Mouse (Mus musculus) B cell, adult 2 months (primary cell): ENCODE data around the gene Zc3h6.
A peak's percentile ranks its signal among the peaks of the same experiment; 100 is the strongest.

ENCODE experiments used
- DNase-seq, 2 experiments: peaks; one replicate each; pipeline ENCODE4 v3.0.0; 2022

Gene Zc3h6

DNA sequence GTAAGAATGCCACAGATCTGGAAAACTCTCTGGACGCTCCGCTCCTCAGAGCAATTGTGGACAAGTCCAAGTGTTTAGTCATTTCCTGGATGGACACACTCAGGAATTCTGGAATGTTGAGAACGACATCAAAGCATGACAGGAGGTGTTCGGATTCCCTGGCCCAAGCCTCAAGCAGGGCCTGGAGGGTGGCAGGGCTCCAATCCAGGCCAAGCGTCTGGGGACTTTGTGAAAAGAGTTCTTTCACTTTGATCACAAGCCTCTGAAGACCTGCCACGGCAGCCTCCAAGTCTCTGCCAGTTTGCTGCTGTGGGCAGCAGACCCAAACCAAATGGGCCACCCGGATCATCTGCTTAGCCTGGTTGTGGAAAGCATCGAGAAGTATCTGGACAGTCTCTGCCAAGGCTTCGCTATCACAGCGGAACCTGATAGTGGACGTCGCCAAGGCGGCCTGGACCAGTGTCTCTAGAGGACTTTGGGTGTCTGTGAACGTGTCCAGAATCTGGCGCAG is 71.3 kb downstream of the Zc3h6 start:
- no peak for DNase-seq

DNA sequence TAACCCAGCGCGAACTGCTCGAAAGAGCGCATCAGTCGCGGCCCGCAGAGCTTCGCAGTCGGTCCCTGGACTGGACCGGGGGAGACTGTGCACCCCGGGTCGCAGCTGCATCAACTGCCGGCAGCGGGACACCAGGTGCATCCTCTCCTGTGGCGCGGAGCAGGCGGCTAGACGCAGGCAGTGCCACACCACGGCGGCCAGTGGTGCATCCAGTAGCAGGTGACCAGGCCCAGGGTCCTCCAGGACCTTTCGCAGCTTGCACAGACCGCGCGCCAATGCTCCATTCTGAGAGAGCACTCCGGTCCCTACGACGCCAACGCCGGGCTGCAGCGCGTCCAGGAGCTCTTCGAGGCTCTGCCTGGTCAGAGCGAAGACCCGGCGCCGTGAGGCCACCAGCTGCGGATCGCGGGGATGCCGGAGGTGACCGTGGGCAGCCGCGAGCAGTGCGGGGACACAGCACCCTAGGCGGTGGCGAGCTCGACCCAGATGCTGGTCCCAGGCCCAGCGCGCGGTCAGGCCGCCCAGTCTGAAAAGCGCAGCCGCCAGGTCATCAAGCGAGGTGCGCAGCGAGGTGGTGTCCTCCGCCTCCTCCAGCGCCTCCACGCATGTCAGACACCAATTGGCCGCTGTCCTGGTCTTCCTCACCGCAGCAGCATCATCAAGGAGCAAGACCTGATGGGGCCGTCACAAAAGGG is 71.9 kb downstream of the Zc3h6 start:
- peak; percentile 6 to 9 for DNase-seq

DNA sequence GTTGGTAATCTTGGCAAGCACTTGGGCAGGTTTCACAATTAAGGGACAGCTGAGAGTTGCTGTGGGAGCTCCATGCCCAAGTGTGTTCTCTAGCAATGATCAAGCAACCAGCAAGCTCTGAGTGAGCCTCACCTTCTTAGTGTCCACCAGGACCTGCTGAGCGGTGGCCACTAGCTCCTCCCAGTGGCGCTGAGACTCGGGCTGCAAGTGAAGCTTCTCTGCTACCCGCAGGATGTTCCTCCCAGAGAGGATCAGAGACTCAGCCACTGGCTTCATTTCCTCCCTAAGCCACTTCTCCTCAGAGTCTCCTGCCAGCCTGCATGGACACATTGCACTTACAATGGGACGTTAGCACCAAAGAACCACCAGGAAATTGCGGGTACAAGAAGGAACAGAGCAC is 73.4 kb downstream of the Zc3h6 start:
- DNase-seq = no peak

DNA sequence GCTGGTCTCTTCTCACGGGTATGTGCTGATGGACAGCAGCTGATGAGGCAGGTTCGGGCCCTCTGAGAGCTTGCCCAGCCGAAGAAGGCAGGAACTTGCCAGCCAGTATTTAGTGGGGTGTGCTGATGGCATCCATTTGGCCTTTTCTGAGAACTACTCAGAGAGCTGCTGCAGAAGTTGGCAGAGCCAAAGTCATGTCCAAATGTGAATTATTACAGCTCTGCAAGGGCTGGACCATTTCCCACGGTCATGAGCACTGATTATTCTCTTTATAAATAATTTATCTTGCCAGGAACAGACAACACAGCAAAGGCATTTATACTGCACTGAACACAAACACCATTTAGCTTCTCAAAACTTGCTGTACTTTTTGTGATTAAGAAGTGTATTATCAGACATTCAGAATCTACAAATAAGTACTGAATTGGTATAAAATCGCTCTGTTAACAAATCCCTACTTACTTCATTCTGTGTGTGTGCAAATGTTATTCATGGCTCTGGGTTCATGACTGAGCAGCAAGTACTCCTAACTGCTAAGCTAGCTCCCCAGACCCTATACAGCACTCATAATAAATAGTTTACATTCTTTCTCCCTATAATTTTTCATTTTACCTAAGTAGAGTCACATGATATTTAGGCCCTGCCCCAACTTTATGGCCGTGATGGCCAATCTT is 79.1 kb downstream of the Zc3h6 start:
- no peak for DNase-seq

DNA sequence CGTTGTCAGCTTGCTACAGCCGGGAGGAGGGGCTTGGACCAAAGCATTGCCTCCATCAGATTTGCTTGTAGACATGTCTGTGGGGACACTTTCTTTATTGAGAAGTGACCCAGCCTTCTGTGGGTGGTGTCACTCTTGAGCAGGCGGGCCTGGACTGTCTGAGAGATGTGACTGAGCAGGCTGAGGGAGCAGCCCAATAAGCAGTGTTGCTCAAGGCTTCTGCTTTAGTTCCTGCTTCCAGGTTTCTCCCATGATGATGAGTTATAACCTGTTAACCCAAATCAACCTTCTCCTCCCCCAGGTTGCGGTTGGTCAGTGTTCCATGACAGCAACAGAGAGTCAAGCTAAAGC is 79.6 kb downstream of the Zc3h6 start:
- DNase-seq = no peak

DNA sequence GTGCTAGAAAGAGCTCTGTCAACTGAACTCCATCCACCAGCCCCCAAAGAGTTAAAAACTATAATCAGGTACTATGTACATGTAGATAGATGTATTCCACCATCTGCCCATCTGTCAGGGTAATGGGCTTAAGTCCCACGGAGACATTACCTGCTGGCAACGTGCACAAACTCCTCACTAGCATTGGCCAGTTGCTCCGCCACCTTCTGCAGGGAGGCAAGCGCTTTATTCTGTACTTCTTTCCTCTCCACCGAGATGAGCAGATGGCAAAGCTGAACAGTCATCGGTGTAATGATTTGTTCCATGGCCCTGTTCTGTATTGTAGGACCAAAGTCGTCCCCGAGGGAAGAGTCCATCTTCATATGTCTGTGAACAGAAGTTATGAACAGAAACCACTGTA is 80.6 kb downstream of the Zc3h6 start, which contains the start of gene Vinac1:
Gene Vinac1, minus strand, starts transcription at position 362 of the 400 bp plus-strand sequence.
- no peak for DNase-seq

DNA sequence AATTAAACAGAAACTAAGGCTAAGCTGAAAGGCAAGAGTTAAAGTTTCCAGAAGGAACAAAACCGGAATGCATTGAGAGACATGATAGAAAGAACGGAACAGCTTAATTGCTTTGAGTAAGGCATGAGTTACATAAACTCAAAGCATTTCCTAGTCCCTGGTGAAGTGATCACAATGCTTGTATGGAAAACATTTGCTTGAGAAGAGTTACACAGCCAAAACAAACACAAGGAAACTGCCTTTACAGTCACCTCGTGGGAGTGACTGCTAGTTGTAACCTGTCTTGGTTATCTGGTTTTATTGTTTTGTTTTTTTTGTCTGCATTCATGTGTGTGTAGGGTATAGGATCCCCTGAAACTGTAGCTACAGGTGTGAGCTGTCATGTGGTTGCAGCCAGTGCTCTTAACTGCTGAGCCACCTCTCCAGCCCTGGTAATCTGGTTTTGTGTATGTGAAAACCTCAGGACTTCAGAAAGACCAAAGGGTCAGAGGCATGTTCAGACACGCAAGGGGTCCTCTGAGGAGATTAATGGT is 85.3 kb downstream of the Zc3h6 start:
- no peak for DNase-seq

DNA sequence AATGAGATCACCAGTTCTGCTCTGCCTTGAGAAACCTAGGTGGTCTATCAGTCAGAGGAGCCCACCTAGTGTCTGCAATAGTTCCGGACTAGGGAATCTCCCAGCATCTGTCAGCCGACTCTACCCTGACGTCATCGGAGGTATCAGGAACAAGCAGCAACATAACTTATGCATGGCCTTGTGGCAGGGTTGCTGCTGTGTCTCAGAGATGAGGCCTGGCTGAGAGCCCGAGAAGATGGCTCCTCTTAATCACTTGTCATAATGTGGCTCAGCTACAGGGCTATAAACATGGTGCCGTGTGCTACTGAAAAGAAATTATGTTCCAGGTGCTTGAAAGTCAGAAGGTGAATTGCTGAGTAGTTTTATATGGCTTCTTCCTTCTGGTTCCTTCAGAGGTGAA is 88.5 kb downstream of the Zc3h6 start:
- DNase-seq = no peak

DNA sequence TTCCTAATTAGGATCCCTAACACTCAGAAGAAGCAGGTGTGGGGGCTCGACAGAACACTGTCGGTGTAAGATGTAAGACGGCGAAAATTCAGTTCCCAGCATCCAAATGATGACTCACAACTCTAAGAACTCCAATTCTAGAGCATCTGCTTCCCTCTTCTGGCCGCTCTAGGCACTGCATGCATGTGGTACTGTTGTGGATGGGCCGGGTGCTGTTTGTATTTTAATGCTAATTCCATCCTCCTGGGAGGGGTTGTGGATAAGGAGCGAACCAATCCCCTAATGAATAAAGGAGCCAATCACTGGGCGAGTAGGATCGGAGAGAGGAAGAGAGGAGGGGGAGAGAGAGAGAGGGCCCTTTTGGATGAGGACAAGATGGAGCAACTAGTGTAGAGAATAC is 89.4 kb downstream of the Zc3h6 start:
- DNase-seq = peak; percentile 58 to 61

DNA sequence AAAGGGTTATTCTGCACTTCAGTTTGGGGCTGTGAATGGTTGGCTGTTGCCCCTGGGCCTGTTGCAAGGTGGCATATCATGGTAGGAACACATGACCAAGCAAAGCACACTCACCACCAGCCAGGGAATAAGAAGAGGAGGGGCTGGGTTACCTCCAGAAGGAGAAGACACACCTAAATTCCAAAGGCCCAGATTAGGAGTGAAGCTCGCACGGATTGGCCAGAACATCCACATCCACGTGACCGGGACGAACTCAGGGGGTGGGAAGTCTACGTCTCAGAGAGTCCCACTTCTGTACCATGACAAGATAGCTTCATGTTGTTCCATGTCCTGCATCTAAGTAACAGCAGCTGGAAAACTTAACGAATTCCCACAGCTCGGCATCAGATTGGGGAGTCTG is 90.1 kb downstream of the Zc3h6 start:
- no peak for DNase-seq

DNA sequence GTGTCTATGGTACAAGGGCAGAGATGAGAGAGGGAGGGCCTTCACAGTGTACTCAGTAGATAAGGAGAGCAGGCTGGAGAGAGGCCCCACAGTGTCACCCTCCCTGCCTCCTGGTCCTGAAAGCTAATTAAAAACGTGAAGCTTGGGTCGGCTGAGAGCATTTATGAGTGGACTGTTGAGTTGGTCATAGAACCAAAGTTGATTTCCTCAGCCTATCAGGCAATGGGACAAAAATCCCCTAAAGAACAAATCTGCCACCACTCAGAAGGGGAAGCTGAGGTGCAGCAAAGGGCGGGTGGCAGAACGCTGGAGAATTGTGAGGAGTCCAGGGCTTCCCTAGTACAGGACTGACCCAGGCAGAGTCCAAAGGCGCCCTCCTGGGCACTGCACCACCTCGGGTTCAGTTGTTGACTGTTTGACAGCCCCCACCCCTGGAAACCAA is 90.7 kb downstream of the Zc3h6 start:
- no peak for DNase-seq

DNA sequence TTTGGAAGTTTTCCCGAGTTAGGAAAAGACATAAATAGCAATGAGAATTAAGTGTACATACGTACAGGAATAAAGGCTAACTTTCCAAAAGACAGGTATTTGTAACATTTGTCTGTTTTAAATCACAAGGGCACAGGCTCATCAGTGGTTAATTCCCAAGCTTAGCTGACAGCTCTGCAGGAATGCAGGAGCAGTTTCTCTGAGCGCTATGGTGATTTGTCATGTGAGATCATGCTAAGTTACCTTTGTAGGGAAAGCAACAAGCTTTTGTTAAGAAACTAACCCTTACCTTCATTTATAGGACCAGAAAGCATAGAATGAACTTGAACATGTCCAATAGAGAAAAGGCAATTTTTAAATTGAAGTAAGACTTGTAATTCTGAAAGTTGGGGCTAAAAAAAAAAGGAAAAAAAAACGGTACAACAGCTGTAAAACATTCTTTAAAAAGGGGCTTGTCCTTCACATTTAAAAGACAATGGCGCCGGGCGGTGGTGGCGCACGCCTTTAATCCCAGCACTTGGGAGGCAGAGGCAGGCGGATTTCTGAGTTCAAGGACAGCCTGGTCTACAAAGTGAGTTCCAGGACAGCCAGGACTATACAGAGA is 94.4 kb downstream of the Zc3h6 start:
- no peak for DNase-seq

DNA sequence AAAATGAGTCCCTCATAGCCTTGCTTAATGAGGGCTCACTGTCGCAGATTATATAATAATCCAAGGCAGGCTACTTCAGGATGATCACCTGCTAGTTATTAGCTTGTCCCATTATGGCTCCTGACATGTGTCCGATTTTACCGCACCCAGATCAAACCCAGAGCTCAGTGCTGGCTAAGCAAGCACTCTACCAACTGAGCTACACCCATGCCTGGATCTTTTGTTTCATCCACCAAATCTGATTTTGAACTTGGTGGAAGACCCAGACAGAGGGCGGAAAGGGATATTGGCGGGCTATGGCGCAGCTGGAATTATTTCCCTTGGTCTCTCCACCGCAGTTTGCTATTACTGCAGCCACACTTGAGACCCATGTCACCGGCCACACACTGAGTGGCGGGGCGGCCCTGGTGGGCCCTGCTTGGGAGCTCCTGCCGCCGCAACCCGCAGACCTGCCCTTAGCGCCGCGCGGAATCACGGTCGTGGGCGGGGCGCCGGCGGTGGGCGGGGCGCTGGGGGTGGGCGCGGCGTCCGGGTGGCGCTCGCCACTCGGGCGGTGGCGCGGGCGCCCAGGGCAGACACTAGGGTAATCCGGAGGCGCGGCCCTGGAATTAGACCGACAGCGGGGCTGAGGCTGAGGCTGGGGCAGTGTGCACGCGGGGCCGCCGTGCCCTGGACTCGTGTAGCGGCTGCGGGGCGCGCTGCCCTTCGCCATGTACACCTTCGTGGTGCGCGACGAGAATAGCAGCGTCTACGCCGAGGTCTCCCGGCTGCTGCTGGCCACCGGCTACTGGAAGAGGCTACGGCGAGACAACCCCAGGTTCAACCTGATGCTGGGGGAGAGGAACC is 98.5 kb downstream of the Zc3h6 start, which contains the start of gene Ttl:
Gene Ttl, plus strand, starts transcription at position 506 of the 846 bp plus-strand sequence.
- DNase-seq = peak; percentile 80 to 85

DNA sequence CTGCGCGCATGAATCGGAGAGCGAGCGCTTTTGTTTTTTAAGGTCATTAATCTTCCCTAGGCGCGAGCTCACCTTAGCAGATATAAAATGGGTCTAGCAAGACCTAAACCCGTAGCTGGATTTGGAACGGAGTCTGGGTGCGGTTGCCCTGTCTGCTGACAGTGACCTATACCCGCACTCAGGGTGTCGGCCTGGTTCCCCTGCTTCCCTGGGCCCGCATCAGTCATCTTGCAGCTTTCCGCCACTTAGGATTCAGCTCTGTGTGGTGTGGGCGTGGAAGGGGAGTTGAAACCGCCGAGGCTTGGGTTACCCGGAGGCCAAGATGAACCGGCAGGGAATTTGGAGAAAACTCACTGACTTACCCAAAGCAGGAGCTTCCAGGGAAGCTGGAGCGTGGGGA is 99.1 kb downstream of the Zc3h6 start:
- DNase-seq = peak in 1 of 2 experiments; percentile 33
